Mouse (Mus musculus): Measurements from ENCODE around the gene Phf3.
"Not testable (repeated sequence)": the region's sequence is repeated elsewhere in the genome, so short reads cannot be mapped to it uniquely, and the experiment has no call there.

Gene Phf3

DNA sequence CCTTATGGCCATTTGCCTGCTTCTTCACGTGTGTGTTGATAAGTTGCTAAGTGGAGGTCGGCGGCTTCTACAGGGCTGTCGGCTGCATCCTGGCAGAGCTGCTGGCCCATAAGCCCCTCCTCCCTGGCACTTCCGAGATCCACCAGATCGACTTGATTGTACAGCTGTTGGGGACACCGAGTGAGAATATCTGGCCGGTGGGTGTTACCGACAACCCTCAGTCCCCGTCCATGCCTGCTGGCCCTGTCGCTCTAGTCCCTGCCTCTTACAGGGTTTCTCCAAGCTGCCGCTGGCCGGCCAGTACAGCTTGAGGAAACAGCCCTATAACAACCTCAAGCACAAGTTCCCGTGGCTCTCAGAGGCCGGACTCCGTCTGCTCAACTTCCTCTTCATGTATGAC is 103.1 kb downstream of the Phf3 start:
- not testable (repeated sequence) for DNase-seq (ENCODE audit: low read depth, low spot score)

DNA sequence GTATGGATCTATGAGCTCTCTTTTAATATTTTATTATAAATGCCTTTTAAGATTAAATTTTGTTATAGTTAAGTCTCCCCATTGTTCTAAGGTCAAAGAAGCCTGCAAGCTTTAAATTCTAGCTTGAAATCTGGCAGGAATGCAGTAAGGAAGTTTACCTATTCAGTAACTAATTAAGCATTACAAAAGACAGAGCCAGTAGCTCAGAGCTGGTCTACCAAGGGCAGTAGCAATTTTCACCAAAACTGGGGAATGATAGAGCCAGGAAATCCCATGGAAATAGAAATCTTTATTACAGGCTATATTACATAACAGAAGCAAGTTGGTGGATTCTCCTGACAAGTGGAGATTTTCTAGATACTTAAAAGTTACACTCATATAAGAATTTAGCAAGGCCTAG is 116.9 kb downstream of the Phf3 start:
- no peak for DNase-seq (ENCODE audit: low read depth, low spot score)

GRCm38 (mm10) chr1:30755453-30756224 is 118.1 kb downstream of the Phf3 start:
- DNase-seq (ENCODE audit: low read depth, low spot score), result no peak
